Mouse (Mus musculus) G1E (cell line): ENCODE measurements around the gene Rdh11. TPM values are rescaled to one million over a fixed set of nuclear protein-coding genes. Genes with fewer than 3 reads are reported as not detected.

Source experiments
- ATAC-seq: 2 replicates; pipeline ENCODE4 v1.8.0; 2016; ENCODE audit warnings: mild to moderate bottlenecking; ENCODE audit not compliant: insufficient number of reproducible peaks, poor library complexity, low FRiP score, severe bottlenecking; ENCODE audit errors: extremely low read depth
- DNase-seq: peaks from one replicate; pipeline ENCODE4 v3.0.0; 2012; ENCODE audit warnings: low spot score
- H3K27me3 ChIP-seq: 2 replicates; pipeline ENCODE4 v1.6.1; 2012; ENCODE audit warnings: mild to moderate bottlenecking, low read length, inconsistent platforms; ENCODE audit not compliant: insufficient read depth
- H3K36me3 ChIP-seq: replicated peaks from 2 replicates; pipeline ENCODE3; 2012; ENCODE audit warnings: mild to moderate bottlenecking, inconsistent platforms
- H3K4me1 ChIP-seq: 2 replicates; pipeline ENCODE4 v1.6.1; 2012; ENCODE audit warnings: low read depth, low read length, inconsistent platforms, mixed read lengths; ENCODE audit not compliant: insufficient read depth
- H3K4me3 ChIP-seq: 2 replicates; pipeline ENCODE4 v1.5.1; 2012; ENCODE audit warnings: low read depth, mild to moderate bottlenecking, inconsistent platforms, low read length, moderate library complexity, mixed read lengths
- H3K9me3 ChIP-seq: replicated peaks from 2 replicates; pipeline ENCODE4 v1.6.1; 2012; ENCODE audit warnings: inconsistent platforms
- CTCF ChIP-seq: IDR thresholded peaks from 2 replicates; pipeline ENCODE4 v1.5.1; 2012; ENCODE audit warnings: low read depth, low read length, inconsistent platforms, mixed read lengths
- GATA1 ChIP-seq: IDR thresholded peaks from 2 replicates; pipeline ENCODE4 v1.6.1; 2012; ENCODE audit warnings: borderline replicate concordance, low read length, inconsistent platforms, mixed read lengths
- GATA2 ChIP-seq: IDR thresholded peaks from 2 replicates; pipeline ENCODE4 v1.6.1; 2012; ENCODE audit warnings: low read depth, low read length, inconsistent platforms, borderline replicate concordance
- POLR2AphosphoS5 ChIP-seq: IDR thresholded peaks from 2 replicates; pipeline ENCODE4 v1.6.1; 2012; ENCODE audit warnings: low read depth, low read length, inconsistent platforms; ENCODE audit not compliant: insufficient replicate concordance
- TAL1 ChIP-seq: conservative IDR thresholded peaks from 2 replicates; pipeline ENCODE4 v1.6.1; 2012; ENCODE audit warnings: low read depth, low read length, inconsistent platforms, mixed read lengths
- polyA plus RNA-seq: library from polyadenylated mRNA; stranded (reverse); fragments of >175 nt; gene quantifications from 2 replicates; pipeline ENCODE4 v1.2.3, GENCODE M21; 2012
- total RNA-seq, 2 experiments: library from RNA; stranded (forward) in 1 of 2; stranded (reverse) in 1 of 2; fragments of 200-1000 nt in 1 of 2; fragments of >200 nt in 1 of 2; fragmentation: Nextera tagmentation in 1 of 2; gene quantifications; 2 replicates each; pipeline ENCODE4 v1.2.3; 2014 to 2017

Rdh11 gene
- total and polyA plus RNA-seq, 3 experiments = 1.5 to 58.1 (median 49.6) TPM

DNA sequence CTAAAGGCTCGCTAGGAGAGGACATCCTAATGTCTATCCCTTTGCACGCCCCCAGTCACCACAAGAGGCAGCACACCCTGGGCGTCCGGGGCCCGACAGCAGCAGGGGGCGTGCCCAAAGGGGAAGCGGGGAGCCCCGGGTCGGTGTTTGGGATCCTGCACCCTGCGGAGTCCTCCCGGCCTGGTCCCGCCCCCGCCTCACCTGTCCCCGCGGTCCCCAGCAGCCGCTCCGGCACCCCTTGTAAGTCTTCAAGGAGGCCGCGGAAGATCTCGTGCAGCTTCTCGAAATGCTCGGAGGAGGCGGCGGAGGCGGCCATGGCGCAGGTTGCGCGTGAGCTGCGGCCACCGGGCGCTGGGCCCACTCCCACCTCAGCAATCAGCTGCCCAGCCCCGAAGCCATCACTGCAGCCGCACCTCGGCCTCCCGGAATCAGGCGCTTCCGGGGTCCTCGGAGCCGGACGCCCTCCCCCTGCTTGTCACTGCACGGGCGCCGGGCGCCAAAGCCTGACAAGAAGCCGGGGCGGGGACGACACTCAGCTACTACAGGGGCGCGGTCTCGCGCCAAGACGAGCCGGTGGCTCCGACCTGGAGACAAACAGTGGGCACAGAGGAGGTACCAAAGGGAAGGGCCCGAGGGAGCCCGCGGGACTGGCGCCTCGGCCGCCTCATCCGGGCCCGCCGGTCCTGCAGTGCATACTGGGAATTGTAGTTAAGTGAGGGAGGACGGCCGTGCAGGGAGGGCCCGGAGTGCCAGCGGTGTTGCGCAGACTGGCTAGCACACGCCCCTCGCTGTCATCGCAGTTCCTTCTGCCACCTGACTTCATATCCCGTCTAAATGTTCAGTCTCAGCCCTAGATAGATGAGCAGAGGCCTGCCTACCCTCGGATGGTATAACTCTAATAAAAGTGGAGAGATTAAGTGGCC is 19.8 kb downstream of the Rdh11 start, which contains the start of gene Vti1b:
Gene Vti1b, minus strand, starts transcription at position 649 of the 923 bp plus-strand sequence.
- Histone ChIP-seq H3K4me1 (peaks cover 44% of the 10 kb centered on the region), H3K36me3 (peaks cover 62% of the 10 kb centered on the region), H3K4me3 (peak within 1 kb of the TSS; percentile 84), H3K27me3 (no peaks in the 10 kb centered on the region), H3K9me3 (no peaks in the 10 kb centered on the region)
- ATAC-seq (peak; percentile 94), DNase-seq (peak; percentile 98)
- no peak for TF ChIP-seq GATA1
- TF ChIP-seq TAL1 = no peak
- TF ChIP-seq CTCF = no peak
- TF ChIP-seq GATA2 = no peak
- no peak for TF ChIP-seq POLR2AphosphoS5

DNA sequence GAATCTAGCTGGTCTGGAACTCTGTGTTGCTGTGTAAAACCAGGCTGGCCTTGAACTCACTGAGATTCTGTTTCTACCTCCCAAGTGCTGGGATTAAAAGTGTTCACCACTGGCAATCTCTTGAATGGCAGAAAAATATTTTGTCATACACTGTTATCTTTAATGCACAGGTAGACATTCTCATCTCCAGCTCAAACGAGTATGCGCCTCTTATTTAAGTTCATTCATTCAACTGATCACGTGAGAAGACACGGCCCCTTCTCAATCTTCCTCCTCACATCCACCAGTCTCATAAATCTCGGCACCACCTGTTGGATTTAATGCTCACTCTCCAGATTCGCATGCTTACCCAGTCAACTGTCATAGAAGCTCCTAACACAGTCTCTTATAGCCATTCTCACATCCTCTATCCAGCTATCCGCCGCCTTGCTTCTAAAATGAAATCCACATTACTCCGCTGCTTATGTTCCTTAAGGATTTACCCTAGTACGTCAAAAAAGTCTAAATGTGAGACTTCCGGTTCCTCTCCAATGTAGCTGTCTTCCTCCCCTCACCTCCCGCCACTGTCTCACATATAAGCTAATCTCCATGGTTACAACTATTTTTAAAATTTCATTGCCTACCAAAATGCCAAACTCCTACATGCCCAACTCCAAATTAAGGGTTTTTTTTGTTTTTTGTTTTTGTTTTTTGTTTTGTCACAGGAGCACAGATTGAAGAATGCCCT is 20.7 kb downstream of the Rdh11 start:
- Histone ChIP-seq H3K9me3 (no peaks in the 10 kb centered on the region), H3K27me3 (no peaks in the 10 kb centered on the region), H3K4me3 (peak overlapping the region; percentile 84), H3K36me3 (peaks cover 60% of the 10 kb centered on the region), H3K4me1 (peaks cover 44% of the 10 kb centered on the region)
- DNase-seq (no peak), ATAC-seq (no peak)
- no peak for TF ChIP-seq GATA2

DNA sequence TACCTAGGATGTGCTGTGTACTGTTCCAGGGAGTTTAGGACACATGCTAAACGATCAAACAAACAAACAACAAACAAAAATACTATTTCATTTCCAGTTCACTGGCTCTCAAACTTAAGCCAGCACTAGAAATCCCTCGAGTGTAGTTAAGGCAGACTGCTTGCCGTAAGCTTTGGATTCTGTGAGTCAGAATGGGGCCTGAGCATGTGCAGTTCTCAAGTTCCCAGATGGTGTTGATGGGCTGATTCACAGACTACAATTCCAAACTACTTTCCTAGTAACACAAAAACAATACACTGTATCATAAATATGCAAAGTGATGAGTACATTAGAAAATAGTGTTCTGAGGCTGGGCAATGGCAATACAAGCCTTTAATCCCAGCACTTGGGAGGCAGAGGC is 21.7 kb downstream of the Rdh11 start:
- TF ChIP-seq GATA1 (no peak), TAL1 (no peak), CTCF (no peak), POLR2AphosphoS5 (no peak), GATA2 (no peak)
- DNase-seq = no peak
- peaks cover 44% of the 10 kb centered on the region for H3K4me1 ChIP-seq
- no peak overlapping the region for H3K4me3 ChIP-seq
- no peak for ATAC-seq
- no peaks in the 10 kb centered on the region for H3K9me3 ChIP-seq
- peaks cover 60% of the 10 kb centered on the region for H3K36me3 ChIP-seq
- H3K27me3 ChIP-seq = no peaks in the 10 kb centered on the region

DNA sequence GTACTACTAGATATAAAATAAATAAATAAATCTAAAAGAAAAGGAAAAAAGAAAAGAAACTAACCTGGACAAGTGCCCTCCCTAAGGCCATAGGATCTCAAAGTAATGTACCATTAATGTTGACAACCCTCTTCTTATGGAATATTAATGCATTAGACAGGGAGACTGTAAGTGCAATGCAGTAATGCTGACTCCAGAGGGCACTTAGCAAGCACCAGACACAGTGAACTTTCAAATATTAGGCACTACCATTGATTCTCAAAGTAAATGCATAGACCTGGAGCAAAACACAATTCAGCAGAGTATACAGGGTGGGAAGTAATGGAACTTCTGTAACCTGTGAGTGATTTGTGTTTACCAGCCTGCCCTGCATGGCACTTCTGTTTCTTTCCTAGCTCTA is 22.9 kb downstream of the Rdh11 start:
- ATAC-seq (no peak), DNase-seq (no peak)
- TF ChIP-seq GATA2 = no peak
- TF ChIP-seq CTCF = no peak
- TF ChIP-seq POLR2AphosphoS5 = no peak
- no peak for TF ChIP-seq TAL1
- TF ChIP-seq GATA1 = no peak
- H3K4me3 ChIP-seq = no peak overlapping the region
- peaks cover 40% of the 10 kb centered on the region for H3K4me1 ChIP-seq
- H3K9me3 ChIP-seq = no peaks in the 10 kb centered on the region
- H3K27me3 ChIP-seq = no peaks in the 10 kb centered on the region
- peaks cover 60% of the 10 kb centered on the region for H3K36me3 ChIP-seq

DNA sequence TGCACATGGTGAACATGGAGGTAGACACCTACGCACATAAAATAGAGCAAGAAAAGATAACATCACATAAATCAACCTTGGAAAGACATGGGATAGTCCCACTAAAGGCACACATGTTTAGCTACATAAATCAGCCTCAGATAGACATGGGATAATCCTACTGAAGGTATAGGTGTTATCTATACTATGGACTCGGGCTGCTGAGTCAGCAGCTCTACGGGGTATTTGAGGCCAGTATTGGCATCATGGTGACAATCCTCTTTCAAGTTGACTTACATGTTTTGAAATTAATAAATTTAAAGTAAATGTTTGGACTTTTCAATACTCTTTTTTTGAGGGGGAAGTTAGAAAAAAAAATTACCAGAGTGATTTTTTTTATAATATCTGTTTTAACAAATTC is 29.2 kb downstream of the Rdh11 start:
- no peaks in the 10 kb centered on the region for H3K4me1 ChIP-seq
- no peaks in the 10 kb centered on the region for H3K9me3 ChIP-seq
- no peak overlapping the region for H3K4me3 ChIP-seq
- DNase-seq (no peak), ATAC-seq (no peak)
- no peaks in the 10 kb centered on the region for H3K27me3 ChIP-seq
- TF ChIP-seq POLR2AphosphoS5 (no peak), CTCF (no peak), TAL1 (no peak), GATA1 (no peak), GATA2 (no peak)
- peaks cover 94% of the 10 kb centered on the region for H3K36me3 ChIP-seq

DNA sequence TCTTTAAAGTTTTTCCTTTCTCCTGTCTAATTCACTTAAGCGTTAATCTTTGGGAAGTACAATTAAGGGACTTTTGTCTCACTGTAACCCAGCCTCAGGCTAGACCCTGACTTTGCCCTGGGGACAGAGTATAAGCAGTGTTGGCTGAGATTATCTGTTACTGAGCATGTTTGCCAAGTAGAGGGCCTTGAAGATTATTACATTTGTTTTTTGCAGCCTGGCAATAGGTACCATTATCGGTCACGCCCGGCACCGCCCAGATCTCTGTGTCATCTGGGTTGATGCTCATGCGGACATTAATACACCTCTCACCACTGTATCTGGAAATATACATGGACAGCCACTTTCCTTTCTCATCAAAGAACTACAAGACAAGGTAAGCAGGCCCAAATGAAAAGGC is 42.4 kb downstream of the Rdh11 start:
- peaks cover 35% of the 10 kb centered on the region for H3K36me3 ChIP-seq
- H3K27me3 ChIP-seq = no peaks in the 10 kb centered on the region
- no peak overlapping the region for H3K4me3 ChIP-seq
- no peaks in the 10 kb centered on the region for H3K9me3 ChIP-seq
- TF ChIP-seq POLR2AphosphoS5 = no peak
- no peak for TF ChIP-seq TAL1
- no peak for TF ChIP-seq GATA2
- no peak for TF ChIP-seq GATA1
- TF ChIP-seq CTCF = no peak
- DNase-seq (no peak), ATAC-seq (no peak)
- H3K4me1 ChIP-seq = no peaks in the 10 kb centered on the region

DNA sequence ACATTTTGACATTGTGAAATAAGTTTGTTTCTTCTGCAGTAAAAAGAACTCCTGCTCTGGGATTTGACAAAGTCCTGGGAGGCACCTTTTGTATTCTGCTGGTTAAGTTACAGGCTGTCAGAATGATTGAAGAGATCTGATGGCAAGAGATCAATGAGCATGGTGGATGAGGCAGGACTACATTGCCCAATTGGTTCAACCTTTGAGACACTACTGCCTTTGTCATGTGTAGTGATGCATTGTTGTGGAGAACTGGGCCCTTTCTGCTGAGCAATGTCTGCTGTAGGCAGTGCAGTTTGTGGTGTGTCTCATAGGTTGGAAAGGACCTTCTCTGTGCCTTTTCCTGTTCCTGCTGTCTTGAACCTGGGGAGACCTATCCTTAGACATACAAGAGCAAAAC is 50.7 kb downstream of the Rdh11 start:
- DNase-seq = no peak
- Histone ChIP-seq H3K27me3 (peaks cover 19% of the 10 kb centered on the region), H3K36me3 (no peaks in the 10 kb centered on the region), H3K4me3 (no peak overlapping the region), H3K4me1 (0 out of 2 replicates have a peak, but pooled peaks cover 2% of the 10 kb centered on the region), H3K9me3 (no peaks in the 10 kb centered on the region)
- no peak for ATAC-seq
- TF ChIP-seq GATA2 (no peak), GATA1 (no peak), POLR2AphosphoS5 (no peak), CTCF (no peak), TAL1 (no peak)
